32 mouse cellular contexts compared by ENCODE assay signal in genomic region chr6:71250951-71251350, GRCm38 (mm10). TPM values are rescaled to one million over a fixed set of nuclear protein-coding genes. Genes with fewer than 3 reads are reported as not detected.
DNase-seq lines count a peak whose midpoint lies in the region; ATAC-seq and TF ChIP-seq lines count a peak whose summit lies in the region.
"Had no signal": no experiment of that assay in that cellular context is flagged by ENCODE, and none has a peak within 500 bp of the region (broad histone marks: within the 10 kb centered on the region; RNA-seq: fewer than 3 reads in every experiment).

No protein-coding gene starts in this region.

- no peak for DNase-seq in heart, postnatal 25 days (ENCODE audit: low spot score)
- DNase-seq in heart, adult 2 months: no peak
- DNase-seq in midbrain, postnatal 0 days (ENCODE audit: low spot score): no peak
- no peak for DNase-seq in gastrocnemius, adult 18-20 months (ENCODE audit: low spot score)
- DNase-seq: adrenal gland, postnatal 14 days; B cell, adult 2 months; cerebellum, adult 11 months; cerebellum, adult 9-10 months; cerebellum, postnatal 36 days; embryo, embryonic 11 days; kidney, adult 9 months; kidney, postnatal 10 days; layer of hippocampus, postnatal 36 days; liver, embryonic 13.5 days; lung, adult 18-20 months had no signal

- 60% methylated on average over 8 of the region's 8 CpGs for WGBS in heart, embryonic 11.5 days (ENCODE audit: insufficient replicate concordance)
- WGBS in heart, embryonic 16.5 days: 50% methylated on average over 8 of the region's 8 CpGs
- WGBS in heart, adult 2 months: 52% methylated on average over 8 of the region's 8 CpGs
- 89% methylated on average over 8 of the region's 8 CpGs for WGBS in midbrain, postnatal 0 days

- no peaks in the 10 kb centered on the region for H3K36me3 ChIP-seq in heart, embryonic 11.5 days (ENCODE audit: control insufficient read depth, insufficient read depth, low read length)
- H3K36me3 ChIP-seq in heart, embryonic 16.5 days (ENCODE audit: control insufficient read depth, insufficient read depth): peaks cover 8% of the 10 kb centered on the region; the same call in 1 of the 2 replicates
- H3K36me3 ChIP-seq in heart, adult 2 months (ENCODE audit: control insufficient read depth, insufficient read depth, low read length): peaks cover 9% of the 10 kb centered on the region
- no peaks in the 10 kb centered on the region for H3K36me3 ChIP-seq in E14TG2a.4 (ENCODE audit: insufficient read depth, low read length)
- H3K36me3 ChIP-seq in midbrain, postnatal 0 days (ENCODE audit: insufficient read depth, low read length): no peaks in the 10 kb centered on the region
- H3K36me3 ChIP-seq: embryonic facial prominence, embryonic 12.5 days; limb, embryonic 10.5 days; limb, embryonic 15.5 days; liver, embryonic 13.5 days; neural tube, embryonic 13.5 days; stomach, embryonic 15.5 days had no signal

- no peaks in the 10 kb centered on the region for H3K9me3 ChIP-seq in heart, embryonic 11.5 days (replicated peaks; ENCODE audit: control insufficient read depth, low read length)
- no peaks in the 10 kb centered on the region for H3K9me3 ChIP-seq in heart, embryonic 16.5 days (replicated peaks; ENCODE audit: control insufficient read depth, low read length)
- no peaks in the 10 kb centered on the region for H3K9me3 ChIP-seq in E14TG2a.4 (ENCODE audit: low read length)
- no peaks in the 10 kb centered on the region for H3K9me3 ChIP-seq in midbrain, postnatal 0 days (ENCODE audit: low read length)
- H3K9me3 ChIP-seq: embryonic facial prominence, embryonic 12.5 days; limb, embryonic 10.5 days; limb, embryonic 15.5 days; liver, embryonic 13.5 days; neural tube, embryonic 13.5 days; stomach, embryonic 15.5 days had no signal

- no peak overlapping the region for H3K4me3 ChIP-seq in heart, embryonic 11.5 days (ENCODE audit: low read depth, low read length)
- no peak overlapping the region for H3K4me3 ChIP-seq in heart, embryonic 16.5 days (ENCODE audit: low read length)
- H3K4me3 ChIP-seq in heart, adult 2 months: no peak overlapping the region
- peak overlapping the region; percentile 33; the same call in 1 of the 2 replicates for H3K4me3 ChIP-seq in E14TG2a.4 (replicated peaks; ENCODE audit: low read length)
- H3K4me3 ChIP-seq in midbrain, postnatal 0 days (ENCODE audit: low read depth, low read length): no peak overlapping the region
- H3K4me3 ChIP-seq: embryonic facial prominence, embryonic 12.5 days; limb, embryonic 10.5 days; limb, embryonic 15.5 days; liver, embryonic 13.5 days; neural tube, embryonic 13.5 days; stomach, embryonic 15.5 days had no signal

- H3K4me1 ChIP-seq in heart, embryonic 11.5 days (ENCODE audit: control insufficient read depth, insufficient read depth, low read length): peaks cover 20% of the 10 kb centered on the region
- H3K4me1 ChIP-seq in heart, embryonic 16.5 days (ENCODE audit: control insufficient read depth, insufficient read depth, low read length): peaks cover 39% of the 10 kb centered on the region
- H3K4me1 ChIP-seq in heart, adult 2 months (ENCODE audit: control insufficient read depth, insufficient read depth, low read length): peaks cover 5% of the 10 kb centered on the region
- peaks cover 40% of the 10 kb centered on the region for H3K4me1 ChIP-seq in E14TG2a.4 (replicated peaks; ENCODE audit: low read depth, low read length)
- H3K4me1 ChIP-seq in midbrain, postnatal 0 days (ENCODE audit: insufficient read depth, low read length): no peaks in the 10 kb centered on the region
- H3K4me1 ChIP-seq: embryonic facial prominence, embryonic 12.5 days; limb, embryonic 10.5 days; limb, embryonic 15.5 days; liver, embryonic 13.5 days; neural tube, embryonic 13.5 days; stomach, embryonic 15.5 days had no signal

- no peak for TF ChIP-seq CTCF in heart, adult 2 months (IDR thresholded peaks at IDR 0.05)
- TF ChIP-seq CTCF in E14TG2a.4 (conservative IDR thresholded peaks at IDR 0.05; ENCODE audit: low read length): no peak
- no peak for TF ChIP-seq CTCF in midbrain, postnatal 0 days (IDR thresholded peaks at IDR 0.05)

- no peak for ATAC-seq in heart, embryonic 11.5 days (replicated peaks; ENCODE audit: insufficient number of reproducible peaks, low FRiP score, low TSS enrichment)
- ATAC-seq in heart, embryonic 16.5 days (replicated peaks; ENCODE audit: extremely low read depth, insufficient read depth, low FRiP score): no peak
- ATAC-seq in midbrain, postnatal 0 days (ENCODE audit: low FRiP score): no peak
- ATAC-seq: forebrain, embryonic 14.5 days; intestine, postnatal 0 days; lung, postnatal 0 days; midbrain, embryonic 16.5 days had no signal

- H3K27ac ChIP-seq in heart, embryonic 11.5 days (ENCODE audit: low read depth, low read length): 0 out of 2 replicates have a peak overlapping the region, but pooled peaks have one; percentile 38
- peak overlapping the region; percentile 46; the same call in 1 of the 2 replicates for H3K27ac ChIP-seq in heart, embryonic 16.5 days (ENCODE audit: low read length)
- no peak overlapping the region for H3K27ac ChIP-seq in heart, adult 2 months
- no peak overlapping the region for H3K27ac ChIP-seq in midbrain, postnatal 0 days (ENCODE audit: low read depth, low read length)
- H3K27ac ChIP-seq: embryonic facial prominence, embryonic 12.5 days; hindbrain, embryonic 14.5 days; limb, embryonic 10.5 days; limb, embryonic 15.5 days; liver, embryonic 13.5 days; macrophage; neural tube, embryonic 13.5 days; stomach, embryonic 15.5 days had no signal

- H3K4me2 ChIP-seq in heart, embryonic 11.5 days: no peak overlapping the region
- H3K4me2 ChIP-seq in heart, embryonic 16.5 days (ENCODE audit: low read depth, low read length): no peak overlapping the region
- H3K4me2 ChIP-seq in midbrain, postnatal 0 days (ENCODE audit: low read depth, low read length, poor library complexity, severe bottlenecking): no peak overlapping the region
- H3K4me2 ChIP-seq: embryonic facial prominence, embryonic 12.5 days; hindbrain, embryonic 14.5 days; limb, embryonic 15.5 days; liver, embryonic 13.5 days; midbrain, embryonic 11.5 days; neural tube, embryonic 13.5 days; stomach, embryonic 15.5 days had no signal

- H3K27me3 ChIP-seq in heart, embryonic 11.5 days (ENCODE audit: control insufficient read depth, insufficient read depth, low read length): no peaks in the 10 kb centered on the region
- H3K27me3 ChIP-seq in heart, embryonic 16.5 days (ENCODE audit: control insufficient read depth, insufficient read depth, low read length): no peaks in the 10 kb centered on the region
- no peaks in the 10 kb centered on the region for H3K27me3 ChIP-seq in heart, adult 2 months (ENCODE audit: control insufficient read depth, insufficient read depth, low read length)
- no peaks in the 10 kb centered on the region for H3K27me3 ChIP-seq in E14TG2a.4 (ENCODE audit: insufficient read depth, low read length)
- H3K27me3 ChIP-seq in midbrain, postnatal 0 days (ENCODE audit: insufficient read depth, low read length): no peaks in the 10 kb centered on the region
- H3K27me3 ChIP-seq: embryonic facial prominence, embryonic 12.5 days; limb, embryonic 15.5 days; liver, embryonic 13.5 days; neural tube, embryonic 13.5 days; stomach, embryonic 15.5 days had no signal

- TF ChIP-seq POLR2A in heart, adult 2 months (IDR thresholded peaks at IDR 0.05; ENCODE audit: insufficient read depth, low read depth, low read length): no peak

- H3K9ac ChIP-seq in heart, embryonic 11.5 days (ENCODE audit: low read depth, low read length): no peak overlapping the region
- 0 out of 2 replicates have a peak overlapping the region, but pooled peaks have one; percentile 9 for H3K9ac ChIP-seq in heart, embryonic 16.5 days (ENCODE audit: low read length)
- no peak overlapping the region for H3K9ac ChIP-seq in heart, adult 2 months (ENCODE audit: low read depth, low read length)
- no peak overlapping the region for H3K9ac ChIP-seq in midbrain, postnatal 0 days (replicated peaks; ENCODE audit: low read length, poor library complexity, severe bottlenecking)
- H3K9ac ChIP-seq: embryonic facial prominence, embryonic 12.5 days; hindbrain, embryonic 14.5 days; limb, embryonic 15.5 days; liver, embryonic 13.5 days; neural tube, embryonic 13.5 days; stomach, embryonic 15.5 days had no signal

- H3K79me2 ChIP-seq in heart, adult 2 months (replicated peaks; ENCODE audit: control insufficient read depth, insufficient read depth, low read length): no peaks in the 10 kb centered on the region

- TF ChIP-seq EP300 in heart, adult 2 months (IDR thresholded peaks at IDR 0.05; ENCODE audit: insufficient read depth, low read depth, low read length): no peak

- intact Hi-C loops in heart, postnatal 25 days (cut with DNase I): no loop called here
- intact Hi-C loops in heart, adult 2 months (cut with DNase I): no loop called here

RNA-seq across cellular contexts. Expression of gene Krcc1, which starts 20.5 kb away (rescaled TPM):
- polyA plus RNA-seq in heart, embryonic 11.5 days (2014; fragmentation: Nextera tagmentation; extraction: Ambion mirVana): 60.2 and 65.1 TPM in 2 replicates
- 10 to 100 TPM; 54.6 to 54.9 TPM for total RNA-seq in heart, postnatal 25 days (2021)
- 61.5 and 69.2 TPM in 2 replicates for polyA plus RNA-seq in heart, embryonic 16.5 days (2015; fragmentation: Nextera tagmentation; extraction: Ambion mirVana)
- 10 to 100 TPM; 56.1 to 63.5 TPM for total RNA-seq in heart, adult 2 months (2021)
- polyA plus RNA-seq in heart, adult 2 months (2012; rRNA removed): 10.2 and 16.3 TPM in 2 replicates
- 11.9 and 13.9 TPM in 2 replicates for total RNA-seq in midbrain, postnatal 0 days (2014; rRNA removed)
- polyA plus RNA-seq in midbrain, postnatal 0 days (2015; fragmentation: Nextera tagmentation; extraction: Ambion mirVana): 15.0 and 15.6 TPM in 2 replicates
- total RNA-seq in gastrocnemius, adult 18-20 months (2021): 10 to 100 TPM; 26.4 to 36.1 TPM

RNA-seq across cellular contexts. Expression of gene Fabp1, which starts 51.3 kb away (rescaled TPM):
- polyA plus RNA-seq in heart, embryonic 11.5 days (2014; fragmentation: Nextera tagmentation; extraction: Ambion mirVana): 1.4 TPM in 1 of 2 replicates, not detected in the other
- not detected for total RNA-seq in heart, postnatal 25 days (2021)
- 0.49 and 1.8 TPM in 2 replicates for polyA plus RNA-seq in heart, embryonic 16.5 days (2015; fragmentation: Nextera tagmentation; extraction: Ambion mirVana)
- total RNA-seq in heart, adult 2 months (2021): not detected
- polyA plus RNA-seq in heart, adult 2 months (2012; rRNA removed): 2.2 TPM in 1 of 2 replicates, not detected in the other
- not detected in 2 replicates for total RNA-seq in midbrain, postnatal 0 days (2014; rRNA removed)
- polyA plus RNA-seq in midbrain, postnatal 0 days (2015; fragmentation: Nextera tagmentation; extraction: Ambion mirVana): not detected in 2 replicates
- total RNA-seq in gastrocnemius, adult 18-20 months (2021): 1 to 10 TPM in 1 of 2 experiments, not detected in 1; 2.6 TPM
- total RNA-seq: hematopoietic stem cell, adult 5-6 weeks; layer of hippocampus, postnatal 36 days; left cerebral cortex, postnatal 10 days had no signal
- polyA plus RNA-seq: embryonic facial prominence, embryonic 12.5 days; forebrain, embryonic 14.5 days; hindbrain, embryonic 14.5 days; limb, embryonic 10.5 days; macrophage; midbrain, embryonic 11.5 days; midbrain, embryonic 16.5 days had no signal

Comparison
In these comparisons a context has a peak if more than half of its experiments do, and no peak if none do; other contexts are left out.
1. H3K27ac ChIP-seq: peak in heart, embryonic 11.5 days (single experiment) and heart, embryonic 16.5 days (single experiment); none in heart, adult 2 months (single experiment) and midbrain, postnatal 0 days (single experiment).